Mouse (Mus musculus) kidney, postnatal 0 days (tissue): ENCODE measurements around the gene Sstr3. TPM values are rescaled to one million over a fixed set of nuclear protein-coding genes. Genes with fewer than 3 reads are reported as not detected.

Experiments
- ATAC-seq: fragments of 200-750 bp; cut with Nextera tagmentation; replicated peaks from 2 replicates; pipeline ENCODE4 v1.8.0; 2017; ENCODE audit warnings: low read depth, moderate number of reproducible peaks, moderate TSS enrichment, moderate library complexity; ENCODE audit not compliant: low FRiP score
- DNase-seq: peaks from one replicate; pipeline ENCODE4 v3.0.0-alpha.2; 2016; ENCODE audit warnings: low spot score
- H3K27ac ChIP-seq: fragments of 300-500 bp; sonication (generic); 2 replicates; pipeline ENCODE4 v1.5.1; 2014; ENCODE audit warnings: mild to moderate bottlenecking
- H3K27me3 ChIP-seq: fragments of 300-500 bp; sonication (generic); 2 replicates; pipeline ENCODE4 v1.6.1; 2014; ENCODE audit warnings: low read length, mixed read lengths; ENCODE audit not compliant: insufficient read depth
- H3K36me3 ChIP-seq: fragments of 300-500 bp; sonication (generic); 2 replicates; pipeline ENCODE4 v1.6.1; 2014; ENCODE audit warnings: low read length, mixed read lengths; ENCODE audit not compliant: insufficient read depth
- H3K4me1 ChIP-seq: fragments of 300-500 bp; sonication (generic); replicated peaks from 2 replicates; pipeline ENCODE4 v1.6.1; 2014; ENCODE audit warnings: antibody characterized with exemption, low read length, mixed read lengths; ENCODE audit not compliant: insufficient read depth
- H3K4me2 ChIP-seq: fragments of 300-500 bp; sonication (generic); 2 replicates; pipeline ENCODE4 v1.6.1; 2014; ENCODE audit warnings: mild to moderate bottlenecking, low read length, moderate library complexity, mixed read lengths
- H3K4me3 ChIP-seq: fragments of 300-500 bp; sonication (generic); replicated peaks from 2 replicates; pipeline ENCODE4 v1.5.1; 2014; ENCODE audit warnings: low read depth, low read length
- H3K9ac ChIP-seq: fragments of 300-500 bp; sonication (generic); 2 replicates; pipeline ENCODE4 v1.6.1; 2014; ENCODE audit warnings: low read depth, low read length
- H3K9me3 ChIP-seq: fragments of 300-500 bp; sonication (generic); replicated peaks from 2 replicates; pipeline ENCODE4 v1.6.1; 2016; ENCODE audit warnings: low read length, inconsistent platforms, mixed read lengths
- CTCF ChIP-seq: IDR thresholded peaks from 2 replicates; pipeline ENCODE4 v1.5.1; 2016; ENCODE audit warnings: antibody characterized with exemption, low read depth, mild to moderate bottlenecking, moderate library complexity
- WGBS: fragments of 180-500 bp; shearing (Covaris S2); extraction: QIAGEN DNeasy Blood & Tissue Kit; methylation state at CpG from one replicate; pipeline ENCODE4 v1.1.7; 2014; 5-methylcytosine and 5-hydroxymethylcytosine counted together
- polyA plus RNA-seq: library from polyadenylated mRNA; unstranded; fragments of >200 nt; fragmentation: Nextera tagmentation; extraction: Ambion mirVana; gene quantifications from 2 replicates; pipeline ENCODE4 v1.2.1, GENCODE M21; 2015

The Sstr3 gene
- polyA plus RNA-seq, 1 experiment from 2014 or later: 0.28 TPM

DNA sequence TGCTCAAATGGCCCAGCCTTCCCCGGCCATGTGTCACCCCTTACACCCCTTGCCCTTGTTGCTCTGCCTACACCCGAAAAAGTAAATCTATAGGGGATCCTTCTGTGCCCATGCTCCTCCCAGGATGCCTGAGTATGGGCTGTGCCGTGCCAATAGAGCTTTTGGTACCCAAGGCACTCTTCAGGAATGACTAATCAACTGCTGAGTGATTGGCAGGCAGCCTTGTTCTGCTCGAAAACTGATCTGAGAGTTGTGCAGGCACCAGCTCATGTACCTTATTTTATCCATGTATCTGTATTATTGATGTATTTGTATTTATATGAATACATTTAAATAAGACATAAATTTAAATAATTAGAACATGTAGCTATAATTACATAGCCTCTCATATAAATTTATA lies 57.4 kb downstream of the Sstr3 start:
- Histone ChIP-seq H3K27ac (no peak overlapping the region), H3K9me3 (no peaks in the 10 kb centered on the region), H3K27me3 (no peaks in the 10 kb centered on the region), H3K9ac (no peak overlapping the region), H3K4me2 (no peak overlapping the region), H3K4me3 (no peak overlapping the region), H3K4me1 (no peaks in the 10 kb centered on the region), H3K36me3 (no peaks in the 10 kb centered on the region)
- WGBS: 66% methylated on average over 4 of the region's 4 CpGs
- DNase-seq: no peak
- no peak for ATAC-seq
- TF ChIP-seq CTCF: no peak

Other genes with a start within 250 kb of the Sstr3 start
- gene Csf2rb2, start 239.0 kb downstream of the Sstr3 start, polyA plus RNA-seq: 0.20 and 0.39 TPM in 2 replicates
- gene Csf2rb, start 218.9 kb downstream of the Sstr3 start, polyA plus RNA-seq: 1.1 and 1.8 TPM in 2 replicates
- not detected in 2 replicates for gene Tex33, start 148.8 kb downstream of the Sstr3 start, polyA plus RNA-seq
- 128 and 131 TPM in 2 replicates for gene Tst, start 138.8 kb downstream of the Sstr3 start, polyA plus RNA-seq
- gene Mpst, start 138.3 kb downstream of the Sstr3 start, polyA plus RNA-seq: 3.0 and 4.6 TPM in 2 replicates
- gene Kctd17, start 116.1 kb downstream of the Sstr3 start, polyA plus RNA-seq: 44.8 and 47.8 TPM in 2 replicates
- gene Tmprss6, start 76.1 kb downstream of the Sstr3 start, polyA plus RNA-seq: 0.10 and 0.24 TPM in 2 replicates
- gene Il2rb, start 49.4 kb downstream of the Sstr3 start, polyA plus RNA-seq: 0.55 and 1.1 TPM in 2 replicates
- gene C1qtnf6, start 13.3 kb downstream of the Sstr3 start, polyA plus RNA-seq: 28.2 and 28.4 TPM in 2 replicates
- gene Rac2, start 28.1 kb upstream of the Sstr3 start, polyA plus RNA-seq: 7.0 and 8.8 TPM in 2 replicates
- 5.4 and 6.2 TPM in 2 replicates for gene Cyth4, start 52.4 kb upstream of the Sstr3 start, polyA plus RNA-seq
- 0.10 and 0.13 TPM in 2 replicates for gene Elfn2, start 174.1 kb upstream of the Sstr3 start, polyA plus RNA-seq
- gene Mfng, start 228.8 kb upstream of the Sstr3 start, polyA plus RNA-seq: 18.8 and 18.9 TPM in 2 replicates